Comparison of ENCODE assay signal across 8 mouse cellular contexts in the genomic region with DNA sequence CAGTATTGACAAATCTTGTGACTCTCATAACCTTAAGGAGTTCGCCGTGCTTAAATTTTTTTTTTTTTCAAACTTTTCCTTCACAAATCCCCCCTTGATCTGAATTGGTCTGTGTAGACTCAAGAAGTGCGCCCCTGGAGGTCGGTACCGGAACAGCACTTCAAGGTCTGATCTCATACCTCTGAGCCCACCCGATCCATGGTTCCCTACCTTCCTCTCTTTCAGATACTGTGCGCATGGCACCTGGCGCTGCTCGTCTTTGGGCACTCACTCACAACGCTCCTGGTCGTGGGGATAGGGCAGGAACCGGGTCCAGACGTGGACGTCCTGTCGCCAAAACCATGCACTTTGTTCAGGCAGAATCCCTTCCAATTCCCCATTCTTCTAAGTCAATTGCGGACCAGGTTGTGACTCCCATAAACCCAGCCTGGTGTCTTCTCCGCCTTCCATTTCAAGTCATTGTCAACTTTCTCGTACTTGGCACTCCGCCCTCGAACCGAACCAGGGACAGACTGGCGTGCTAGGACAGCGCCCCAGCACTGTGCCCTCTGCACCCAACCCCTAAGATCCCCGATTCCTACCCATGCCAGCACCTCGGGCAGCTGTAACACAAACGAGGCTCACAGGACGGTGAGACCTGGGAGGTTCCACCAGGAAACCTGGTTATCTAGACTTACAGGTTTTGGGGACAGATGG. TPM values are rescaled to one million over a fixed set of nuclear protein-coding genes. Genes with fewer than 3 reads are reported as not detected.
DNase-seq lines count a peak whose midpoint lies in the region; ATAC-seq lines count a peak whose summit lies in the region.

No protein-coding gene starts in this region.

- intact Hi-C loops in heart, postnatal 10 days (cut with DNase I): no loop called here

- ATAC-seq in megakaryocyte, adult 5-6 weeks (ENCODE audit: poor library complexity, severe bottlenecking): peak; percentile 82

- DNase-seq in MN1 (ENCODE audit: low spot score) (peak; percentile 13), adipocyte (ENCODE audit: low spot score) (no peak)
- DNase-seq in c-Kit-negative CD71-positive TER-119-positive erythroid progenitor cells, embryonic 14.5 days (ENCODE audit: low read depth, low spot score): peak; percentile 20
- peak; percentile 46 for DNase-seq in fat pad, adult 2 months (ENCODE audit: extremely low read depth, low read depth, low spot score)
- peak; percentile 48 to 77 for DNase-seq in heart, postnatal 10 days
- peak; percentile 85 to 88 for DNase-seq in kidney, postnatal 4 days
- peak; percentile 77 for DNase-seq in right cerebral cortex, postnatal 14 days

RNA-seq across cellular contexts. Expression of a gene that starts 0.7 kb away (rescaled TPM):
- total RNA-seq in heart, postnatal 10 days (2021): under 1 TPM; 0.27 to 0.45 TPM
- total RNA-seq in megakaryocyte, adult 5-6 weeks (2015): not detected in 2 replicates
- not detected in 2 replicates for total RNA-seq in megakaryocyte, adult 5-6 weeks (2017)

RNA-seq across cellular contexts. Expression of a gene that starts 2.6 kb away (rescaled TPM):
- under 1 TPM; 0.22 to 0.26 TPM for total RNA-seq in heart, postnatal 10 days (2021)
- not detected in 2 replicates for total RNA-seq in megakaryocyte, adult 5-6 weeks (2015)
- not detected in 2 replicates for total RNA-seq in megakaryocyte, adult 5-6 weeks (2017)

RNA-seq across cellular contexts. Expression of a gene that starts 14.2 kb away (rescaled TPM):
- not detected for total RNA-seq in heart, postnatal 10 days (2021)
- not detected in 2 replicates for total RNA-seq in megakaryocyte, adult 5-6 weeks (2015)
- total RNA-seq in megakaryocyte, adult 5-6 weeks (2017): not detected in 2 replicates

RNA-seq across cellular contexts. Expression of a gene that starts 14.6 kb away (rescaled TPM):
- total RNA-seq in heart, postnatal 10 days (2021): under 1 TPM; 0.34 to 0.45 TPM
- total RNA-seq in megakaryocyte, adult 5-6 weeks (2015): not detected in 2 replicates
- total RNA-seq in megakaryocyte, adult 5-6 weeks (2017): not detected in 2 replicates

RNA-seq across cellular contexts. Expression of a gene that starts 56.1 kb away (rescaled TPM):
- 1 to 10 TPM; 7.9 to 9.6 TPM for total RNA-seq in heart, postnatal 10 days (2021)
- total RNA-seq in megakaryocyte, adult 5-6 weeks (2015): 0.31 and 2.1 TPM in 2 replicates
- total RNA-seq in megakaryocyte, adult 5-6 weeks (2017): 0.81 and 1.5 TPM in 2 replicates
